Mouse (Mus musculus): ENCODE measurements around the gene Slc16a2.

- TF ChIP-seq POLR2A (IDR thresholded peaks at IDR 0.05; ENCODE audit: borderline replicate concordance, control insufficient read depth, low read depth, low read length) (no peak), CTCF (IDR thresholded peaks at IDR 0.05; ENCODE audit: control insufficient read depth, insufficient read depth, low read length) (no peak)
These were observed 558 bp upstream of the Slc16a2 start for GRCm38 (mm10) chrX:103822271-103822811.
